Mouse (Mus musculus) G1E (cell line): ENCODE data around the gene 4930469K13Rik.

Source experiments
- CTCF ChIP-seq: IDR thresholded peaks from 2 replicates; pipeline ENCODE4 v1.5.1; 2012; ENCODE audit warnings: low read depth, low read length, inconsistent platforms, mixed read lengths
- GATA1 ChIP-seq: IDR thresholded peaks from 2 replicates; pipeline ENCODE4 v1.6.1; 2012; ENCODE audit warnings: borderline replicate concordance, low read length, inconsistent platforms, mixed read lengths
- GATA2 ChIP-seq: IDR thresholded peaks from 2 replicates; pipeline ENCODE4 v1.6.1; 2012; ENCODE audit warnings: low read depth, low read length, inconsistent platforms, borderline replicate concordance
- POLR2AphosphoS5 ChIP-seq: IDR thresholded peaks from 2 replicates; pipeline ENCODE4 v1.6.1; 2012; ENCODE audit warnings: low read depth, low read length, inconsistent platforms; ENCODE audit not compliant: insufficient replicate concordance
- TAL1 ChIP-seq: conservative IDR thresholded peaks from 2 replicates; pipeline ENCODE4 v1.6.1; 2012; ENCODE audit warnings: low read depth, low read length, inconsistent platforms, mixed read lengths

DNA sequence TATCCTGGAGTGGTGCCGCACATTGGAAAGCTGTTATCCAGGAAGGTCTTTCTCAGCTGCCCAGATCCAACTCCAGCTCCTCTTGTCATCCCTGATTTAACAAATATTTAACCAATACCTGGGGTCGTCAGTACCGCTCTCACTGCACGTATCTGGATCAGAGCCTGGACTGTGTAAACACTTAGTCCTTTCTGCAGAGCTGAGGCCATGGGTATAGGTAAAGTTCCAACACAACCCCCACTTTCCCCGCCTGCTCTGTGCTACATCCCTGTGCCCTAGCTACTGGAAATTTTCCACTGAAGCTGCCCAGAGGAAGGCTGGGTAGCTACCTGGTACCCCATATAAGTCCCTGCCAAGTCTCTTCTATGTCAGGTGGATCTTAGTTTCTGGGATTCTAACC, 108.4 kb downstream of the 4930469K13Rik start:
- TF ChIP-seq CTCF (no peak), GATA1 (no peak), POLR2AphosphoS5 (no peak), TAL1 (no peak), GATA2 (no peak)
